Mouse (Mus musculus): ENCODE results near the gene Pla2g15.

GRCm38 (mm10) chr8:106165460-106165859 is 15.3 kb downstream of the Pla2g15 start:
- TF ChIP-seq EP300 (IDR thresholded peaks at IDR 0.05; ENCODE audit: low read depth) = no peak
- TF ChIP-seq CTCF (IDR thresholded peaks at IDR 0.05; ENCODE audit: low read depth) = peak; percentile 91
